Mouse (Mus musculus): ENCODE measurements around the gene Ipo8. TPM values are rescaled to one million over a fixed set of nuclear protein-coding genes. Genes with fewer than 3 reads are reported as not detected.

The Ipo8 gene
- polyA plus RNA-seq, 1 experiment from 2014 or later, result 27.5 TPM

GRCm38 (mm10) chr6:148740521-148741226, 90.6 kb downstream of the Ipo8 start:
- WGBS, result 72% methylated on average over 8 of the region's 8 CpGs
- Histone ChIP-seq H3K9me3 (replicated peaks) (no peaks in the 10 kb centered on the region), H3K4me2 (replicated peaks) (no peak overlapping the region), H3K9ac (no peak overlapping the region), H3K27ac (no peak overlapping the region), H3K36me3 (no peaks in the 10 kb centered on the region), H3K27me3 (no peaks in the 10 kb centered on the region), H3K4me1 (no peaks in the 10 kb centered on the region), H3K4me3 (no peak overlapping the region)
- no peak for ATAC-seq (ENCODE audit: low FRiP score)

DNA sequence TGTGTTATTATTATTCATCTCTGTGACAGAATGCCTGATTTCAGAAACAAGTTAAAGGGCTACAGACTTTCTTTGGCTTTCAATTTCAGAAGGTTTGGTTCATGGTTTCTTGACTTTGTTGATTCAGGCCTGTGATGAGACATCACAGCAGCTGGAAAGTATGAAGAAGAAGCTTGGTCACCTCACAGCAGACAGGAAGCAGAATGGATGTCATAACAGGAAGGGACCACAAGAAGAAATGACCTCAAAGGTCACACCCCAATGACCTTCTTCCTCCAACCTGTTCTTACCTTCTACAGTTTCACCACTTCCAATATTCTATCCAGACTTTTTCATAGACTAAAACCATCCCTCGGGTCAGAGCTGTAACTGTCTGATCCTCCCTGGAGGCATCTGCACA, 94.9 kb downstream of the Ipo8 start:
- 71% methylated on average over 1 of the region's 1 CpGs for WGBS
- Histone ChIP-seq H3K36me3 (no peaks in the 10 kb centered on the region), H3K4me1 (no peaks in the 10 kb centered on the region), H3K9ac (no peak overlapping the region), H3K4me3 (no peak overlapping the region), H3K27me3 (no peaks in the 10 kb centered on the region), H3K27ac (no peak overlapping the region), H3K9me3 (replicated peaks) (no peaks in the 10 kb centered on the region), H3K4me2 (replicated peaks) (no peak overlapping the region)
- ATAC-seq (ENCODE audit: low FRiP score), result no peak

GRCm38 (mm10) chr6:148734012-148734411, 97.3 kb downstream of the Ipo8 start:
- H3K27me3 ChIP-seq, result no peaks in the 10 kb centered on the region
- no peaks in the 10 kb centered on the region for H3K36me3 ChIP-seq
- H3K27ac ChIP-seq, result no peak overlapping the region
- H3K4me3 ChIP-seq, result no peak overlapping the region
- no peak for ATAC-seq (ENCODE audit: low FRiP score)
- 95% methylated on average over 20 of the region's 20 CpGs for WGBS
- no peak overlapping the region for H3K9ac ChIP-seq
- no peak overlapping the region for H3K4me2 ChIP-seq (replicated peaks)
- no peaks in the 10 kb centered on the region for H3K9me3 ChIP-seq (replicated peaks)
- H3K4me1 ChIP-seq, result no peaks in the 10 kb centered on the region

DNA sequence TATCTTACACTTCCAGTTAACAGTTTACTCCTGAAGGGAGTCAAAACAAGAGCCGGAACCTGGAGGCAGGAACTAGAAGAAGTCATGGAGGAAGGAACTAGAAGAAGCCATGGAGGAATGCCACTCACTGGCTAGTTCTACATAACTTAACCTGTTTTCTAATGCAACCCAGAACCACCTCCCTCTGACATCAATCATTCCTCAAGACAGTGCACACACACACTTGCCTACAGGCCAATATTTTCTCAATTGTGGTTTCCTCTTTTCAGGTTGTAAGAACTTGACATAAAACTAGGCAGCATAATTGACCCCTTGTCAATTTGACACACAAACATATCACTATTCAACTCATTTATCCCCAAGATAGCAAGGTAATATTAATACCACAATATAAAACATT, 98.3 kb downstream of the Ipo8 start:
- Histone ChIP-seq H3K4me1 (0 out of 2 replicates have a peak, but pooled peaks cover 2% of the 10 kb centered on the region), H3K27me3 (no peaks in the 10 kb centered on the region), H3K9ac (no peak overlapping the region), H3K4me2 (replicated peaks) (no peak overlapping the region), H3K9me3 (replicated peaks) (no peaks in the 10 kb centered on the region), H3K27ac (no peak overlapping the region), H3K4me3 (no peak overlapping the region), H3K36me3 (no peaks in the 10 kb centered on the region)
- 96% methylated on average over 1 of the region's 1 CpGs for WGBS
- no peak for ATAC-seq (ENCODE audit: low FRiP score)

- no peak for ATAC-seq (ENCODE audit: low FRiP score)
- Histone ChIP-seq H3K27me3 (no peaks in the 10 kb centered on the region), H3K9me3 (replicated peaks) (no peaks in the 10 kb centered on the region), H3K9ac (no peak overlapping the region), H3K36me3 (no peaks in the 10 kb centered on the region), H3K4me2 (replicated peaks) (no peak overlapping the region), H3K27ac (no peak overlapping the region), H3K4me3 (no peak overlapping the region), H3K4me1 (0 out of 2 replicates have a peak, but pooled peaks cover 3% of the 10 kb centered on the region)
- WGBS, result 71% methylated on average over 3 of the region's 3 CpGs
These were observed 102.7 kb downstream of the Ipo8 start for GRCm38 (mm10) chr6:148728571-148728970.

- Histone ChIP-seq H3K4me2 (replicated peaks) (no peak overlapping the region), H3K9ac (no peak overlapping the region), H3K9me3 (replicated peaks) (no peaks in the 10 kb centered on the region), H3K27me3 (no peaks in the 10 kb centered on the region), H3K36me3 (no peaks in the 10 kb centered on the region), H3K4me3 (no peak overlapping the region), H3K27ac (no peak overlapping the region), H3K4me1 (0 out of 2 replicates have a peak, but pooled peaks cover 3% of the 10 kb centered on the region)
- 65% methylated on average over 6 of the region's 6 CpGs for WGBS
- ATAC-seq (ENCODE audit: low FRiP score), result no peak
These were observed 103.3 kb downstream of the Ipo8 start for GRCm38 (mm10) chr6:148727871-148728524.

GRCm38 (mm10) chr6:148724453-148724852, 106.8 kb downstream of the Ipo8 start:
- Histone ChIP-seq H3K4me1 (0 out of 2 replicates have a peak, but pooled peaks cover 3% of the 10 kb centered on the region), H3K27me3 (no peaks in the 10 kb centered on the region), H3K9me3 (replicated peaks) (no peaks in the 10 kb centered on the region), H3K4me2 (replicated peaks) (no peak overlapping the region), H3K9ac (no peak overlapping the region), H3K4me3 (no peak overlapping the region), H3K27ac (no peak overlapping the region), H3K36me3 (no peaks in the 10 kb centered on the region)
- ATAC-seq (ENCODE audit: low FRiP score), result no peak
- 54% methylated on average over 3 of the region's 3 CpGs for WGBS

Other genes with a start within 250 kb of the Ipo8 start
- gene Caprin2, start 64.8 kb upstream of the Ipo8 start, polyA plus RNA-seq (2016; fragmentation: Nextera tagmentation; extraction: Ambion mirVana), result 19.1 and 21.4 TPM in 2 replicates
- gene Sinhcaf, start 115.0 kb upstream of the Ipo8 start, polyA plus RNA-seq (2016; fragmentation: Nextera tagmentation; extraction: Ambion mirVana), result 164 and 166 TPM in 2 replicates